Mouse (Mus musculus): Measurements from ENCODE around the gene Cd160.

- TF ChIP-seq CTCF (conservative IDR thresholded peaks at IDR 0.05; ENCODE audit: low read length) (peak; percentile 88), NANOG (IDR thresholded peaks at IDR 0.05; ENCODE audit: borderline replicate concordance, low read length) (no peak)
These were observed 16.6 kb downstream of the Cd160 start for GRCm38 (mm10) chr3:96812395-96813091.
